Mouse (Mus musculus): ENCODE results near the gene Sdk1. TPM values are rescaled to one million over a fixed set of nuclear protein-coding genes. Genes with fewer than 3 reads are reported as not detected.
"Not testable (repeated sequence)": the region's sequence is repeated elsewhere in the genome, so short reads cannot be mapped to it uniquely, and the experiment has no call there.

Gene Sdk1
- polyA plus RNA-seq, 1 experiment from 2014 or later, result 0.93 TPM

GRCm38 (mm10) chr5:141625401-141625800 is 384.1 kb downstream of the Sdk1 start:
- no peak overlapping the region for H3K9ac ChIP-seq (ENCODE audit: low read length)
- DNase-seq (ENCODE audit: low spot score, missing footprints) (no peak), ATAC-seq (ENCODE audit: low FRiP score) (no peak)
- H3K36me3 ChIP-seq (ENCODE audit: control insufficient read depth, insufficient read depth, low read length), result no peaks in the 10 kb centered on the region
- no peak overlapping the region for H3K4me2 ChIP-seq
- no peaks in the 10 kb centered on the region for H3K9me3 ChIP-seq (ENCODE audit: control insufficient read depth, low read length)
- H3K27me3 ChIP-seq (ENCODE audit: control insufficient read depth, insufficient read depth, low read length), result no peaks in the 10 kb centered on the region
- 85% methylated on average over 4 of the region's 4 CpGs for WGBS
- H3K4me1 ChIP-seq (ENCODE audit: control insufficient read depth, insufficient read depth, low read length), result no peaks in the 10 kb centered on the region
- no peak overlapping the region for H3K4me3 ChIP-seq (ENCODE audit: low read depth, low read length)
- no peak overlapping the region for H3K27ac ChIP-seq (ENCODE audit: low read depth, low read length)

DNA sequence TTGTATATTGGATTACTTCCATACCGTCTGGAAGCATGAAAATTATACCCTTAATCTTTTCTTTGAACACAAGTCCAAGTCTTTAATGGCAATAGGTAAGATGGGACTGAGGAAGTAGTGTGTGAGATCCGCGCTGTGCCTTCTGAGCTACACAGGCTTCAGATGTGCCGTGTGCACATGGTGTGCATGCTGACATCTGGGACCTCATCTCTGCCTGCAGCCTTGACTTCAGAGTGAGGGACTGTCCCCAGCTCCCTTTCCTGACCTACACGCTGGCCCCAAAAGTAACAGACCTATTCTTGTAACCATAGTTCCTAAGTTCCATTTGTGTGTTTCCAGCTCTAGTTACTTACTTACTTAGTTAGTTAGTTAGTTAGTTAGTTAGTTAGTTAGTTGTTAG is 390.4 kb downstream of the Sdk1 start:
- no peaks in the 10 kb centered on the region for H3K4me1 ChIP-seq (ENCODE audit: control insufficient read depth, insufficient read depth, low read length)

GRCm38 (mm10) chr5:141633271-141633670 is 392.0 kb downstream of the Sdk1 start:
- Histone ChIP-seq H3K27ac (ENCODE audit: low read depth, low read length) (no peak overlapping the region), H3K9me3 (ENCODE audit: control insufficient read depth, low read length) (no peaks in the 10 kb centered on the region), H3K4me2 (no peak overlapping the region), H3K4me1 (ENCODE audit: control insufficient read depth, insufficient read depth, low read length) (no peaks in the 10 kb centered on the region), H3K36me3 (ENCODE audit: control insufficient read depth, insufficient read depth, low read length) (no peaks in the 10 kb centered on the region), H3K4me3 (ENCODE audit: low read depth, low read length) (no peak overlapping the region), H3K9ac (ENCODE audit: low read length) (no peak overlapping the region), H3K27me3 (ENCODE audit: control insufficient read depth, insufficient read depth, low read length) (no peaks in the 10 kb centered on the region)
- 72% methylated on average over 4 of the region's 4 CpGs for WGBS
- ATAC-seq (ENCODE audit: low FRiP score) (no peak), DNase-seq (ENCODE audit: low spot score, missing footprints) (no peak)

More for the DNA sequence above, 390.4 kb downstream of the Sdk1 start:
- Histone ChIP-seq H3K4me3 (ENCODE audit: low read depth, low read length) (no peak overlapping the region), H3K27ac (ENCODE audit: low read depth, low read length) (no peak overlapping the region), H3K9me3 (ENCODE audit: control insufficient read depth, low read length) (no peaks in the 10 kb centered on the region), H3K4me2 (no peak overlapping the region), H3K27me3 (ENCODE audit: control insufficient read depth, insufficient read depth, low read length) (no peaks in the 10 kb centered on the region), H3K9ac (ENCODE audit: low read length) (no peak overlapping the region), H3K36me3 (ENCODE audit: control insufficient read depth, insufficient read depth, low read length) (no peaks in the 10 kb centered on the region)
- no peak for ATAC-seq (ENCODE audit: low FRiP score)
- DNase-seq (ENCODE audit: low spot score, missing footprints), result no peak
- 88% methylated on average over 5 of the region's 5 CpGs for WGBS

DNA sequence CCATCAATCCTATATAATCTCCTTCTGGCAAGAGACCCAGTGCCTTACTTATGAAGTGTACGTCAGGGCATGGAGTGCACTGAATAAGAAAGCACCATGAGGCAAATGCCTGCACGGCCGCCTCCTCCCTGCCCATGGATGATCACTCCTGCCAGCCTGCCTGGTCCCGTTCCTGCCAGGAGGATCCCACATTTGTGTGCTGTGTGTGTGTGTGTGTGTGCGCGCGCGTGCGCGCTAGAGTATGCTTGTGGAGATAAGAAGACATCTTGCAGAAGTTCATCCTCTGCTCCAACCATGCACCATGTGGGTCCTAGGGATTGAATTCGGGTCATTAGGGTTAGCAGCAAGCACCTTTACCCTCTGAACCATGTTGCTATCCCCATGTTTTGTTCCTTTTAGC is 395.1 kb downstream of the Sdk1 start:
- DNase-seq (ENCODE audit: low spot score, missing footprints) (no peak), ATAC-seq (ENCODE audit: low FRiP score) (no peak)
- no peak overlapping the region for H3K27ac ChIP-seq (ENCODE audit: low read depth, low read length)
- no peaks in the 10 kb centered on the region for H3K27me3 ChIP-seq (ENCODE audit: control insufficient read depth, insufficient read depth, low read length)
- H3K9me3 ChIP-seq (ENCODE audit: control insufficient read depth, low read length), result no peaks in the 10 kb centered on the region
- H3K4me2 ChIP-seq, result no peak overlapping the region
- no peaks in the 10 kb centered on the region for H3K36me3 ChIP-seq (ENCODE audit: control insufficient read depth, insufficient read depth, low read length)
- 91% methylated on average over 11 of the region's 11 CpGs for WGBS
- no peak overlapping the region for H3K9ac ChIP-seq (ENCODE audit: low read length)
- no peaks in the 10 kb centered on the region for H3K4me1 ChIP-seq (ENCODE audit: control insufficient read depth, insufficient read depth, low read length)
- H3K4me3 ChIP-seq (ENCODE audit: low read depth, low read length), result no peak overlapping the region

DNA sequence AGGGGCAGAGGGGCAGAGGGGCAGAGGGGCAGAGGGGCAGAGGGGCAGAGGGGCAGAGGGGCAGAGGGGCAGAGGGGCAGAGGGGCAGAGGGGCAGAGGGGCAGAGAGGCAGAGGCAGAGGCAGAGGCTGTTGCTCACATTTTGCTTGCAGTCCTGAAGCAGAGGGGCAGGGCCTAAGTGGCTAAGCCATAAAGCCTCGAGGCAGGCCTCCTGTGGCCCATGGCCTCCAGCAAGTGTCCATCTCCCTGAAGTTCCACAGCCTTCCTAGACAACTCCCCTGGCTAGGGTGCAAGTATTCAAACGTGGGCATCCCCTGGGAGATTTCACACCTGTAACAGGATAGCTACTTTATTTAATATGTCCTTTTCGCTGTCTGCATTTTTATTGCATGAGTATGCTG is 395.8 kb downstream of the Sdk1 start:
- not testable (repeated sequence) for ATAC-seq (ENCODE audit: low FRiP score); H3K4me2 ChIP-seq; H3K27me3 ChIP-seq (ENCODE audit: control insufficient read depth, insufficient read depth, low read length); H3K27ac ChIP-seq (ENCODE audit: low read depth, low read length); H3K9ac ChIP-seq (ENCODE audit: low read length); H3K4me1 ChIP-seq (ENCODE audit: control insufficient read depth, insufficient read depth, low read length); DNase-seq (ENCODE audit: low spot score, missing footprints); H3K9me3 ChIP-seq (ENCODE audit: control insufficient read depth, low read length); H3K36me3 ChIP-seq (ENCODE audit: control insufficient read depth, insufficient read depth, low read length); H3K4me3 ChIP-seq (ENCODE audit: low read depth, low read length)
- WGBS, result 72% methylated on average over 3 of the region's 3 CpGs

GRCm38 (mm10) chr5:141645671-141646070 is 404.4 kb downstream of the Sdk1 start:
- Histone ChIP-seq H3K27me3 (ENCODE audit: control insufficient read depth, insufficient read depth, low read length) (no peaks in the 10 kb centered on the region), H3K27ac (ENCODE audit: low read depth, low read length) (no peak overlapping the region), H3K4me1 (ENCODE audit: control insufficient read depth, insufficient read depth, low read length) (no peaks in the 10 kb centered on the region), H3K36me3 (ENCODE audit: control insufficient read depth, insufficient read depth, low read length) (no peaks in the 10 kb centered on the region), H3K4me2 (no peak overlapping the region), H3K4me3 (ENCODE audit: low read depth, low read length) (no peak overlapping the region), H3K9me3 (ENCODE audit: control insufficient read depth, low read length) (no peaks in the 10 kb centered on the region), H3K9ac (ENCODE audit: low read length) (no peak overlapping the region)
- 85% methylated on average over 5 of the region's 5 CpGs for WGBS
- ATAC-seq (ENCODE audit: low FRiP score) (no peak), DNase-seq (ENCODE audit: low spot score, missing footprints) (no peak)

GRCm38 (mm10) chr5:141646621-141647020 is 405.3 kb downstream of the Sdk1 start:
- no peaks in the 10 kb centered on the region for H3K9me3 ChIP-seq (ENCODE audit: control insufficient read depth, low read length)
- WGBS, result 73% methylated on average over 2 of the region's 2 CpGs
- H3K4me1 ChIP-seq (ENCODE audit: control insufficient read depth, insufficient read depth, low read length), result no peaks in the 10 kb centered on the region
- H3K27ac ChIP-seq (ENCODE audit: low read depth, low read length), result no peak overlapping the region
- no peak overlapping the region for H3K4me2 ChIP-seq
- H3K36me3 ChIP-seq (ENCODE audit: control insufficient read depth, insufficient read depth, low read length), result no peaks in the 10 kb centered on the region
- H3K9ac ChIP-seq (ENCODE audit: low read length), result no peak overlapping the region
- H3K4me3 ChIP-seq (ENCODE audit: low read depth, low read length), result no peak overlapping the region
- no peak for DNase-seq (ENCODE audit: low spot score, missing footprints)
- ATAC-seq (ENCODE audit: low FRiP score), result no peak
- no peaks in the 10 kb centered on the region for H3K27me3 ChIP-seq (ENCODE audit: control insufficient read depth, insufficient read depth, low read length)

DNA sequence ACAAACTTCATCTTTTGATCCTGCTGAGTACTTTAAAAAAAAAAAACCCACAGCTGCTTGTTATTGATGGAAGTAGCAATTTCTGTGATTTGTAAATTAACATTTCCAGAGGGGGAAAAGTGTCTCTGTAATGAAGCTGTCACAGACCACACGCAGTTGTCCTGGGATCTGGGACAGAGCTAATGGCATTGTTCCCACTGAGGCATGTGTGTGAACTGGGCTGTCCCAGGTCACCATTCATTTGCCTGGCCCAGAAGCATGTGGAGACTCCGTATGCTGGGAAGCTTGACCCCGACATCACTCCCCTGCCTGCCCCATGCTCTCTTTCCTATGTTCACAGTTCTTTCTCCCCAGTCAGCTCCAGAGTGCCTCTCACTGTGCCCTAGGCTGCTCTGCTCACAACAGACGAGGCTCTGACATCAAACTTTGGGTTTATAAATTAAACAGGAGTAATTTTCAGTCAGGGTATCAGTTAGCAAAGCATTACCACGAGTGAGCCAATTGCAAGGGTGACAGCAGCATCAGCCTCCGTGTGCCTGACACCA is 408.6 kb downstream of the Sdk1 start:
- H3K27me3 ChIP-seq (ENCODE audit: control insufficient read depth, insufficient read depth, low read length), result no peaks in the 10 kb centered on the region
- DNase-seq (ENCODE audit: low spot score, missing footprints), result no peak
- ATAC-seq (ENCODE audit: low FRiP score), result no peak

DNA sequence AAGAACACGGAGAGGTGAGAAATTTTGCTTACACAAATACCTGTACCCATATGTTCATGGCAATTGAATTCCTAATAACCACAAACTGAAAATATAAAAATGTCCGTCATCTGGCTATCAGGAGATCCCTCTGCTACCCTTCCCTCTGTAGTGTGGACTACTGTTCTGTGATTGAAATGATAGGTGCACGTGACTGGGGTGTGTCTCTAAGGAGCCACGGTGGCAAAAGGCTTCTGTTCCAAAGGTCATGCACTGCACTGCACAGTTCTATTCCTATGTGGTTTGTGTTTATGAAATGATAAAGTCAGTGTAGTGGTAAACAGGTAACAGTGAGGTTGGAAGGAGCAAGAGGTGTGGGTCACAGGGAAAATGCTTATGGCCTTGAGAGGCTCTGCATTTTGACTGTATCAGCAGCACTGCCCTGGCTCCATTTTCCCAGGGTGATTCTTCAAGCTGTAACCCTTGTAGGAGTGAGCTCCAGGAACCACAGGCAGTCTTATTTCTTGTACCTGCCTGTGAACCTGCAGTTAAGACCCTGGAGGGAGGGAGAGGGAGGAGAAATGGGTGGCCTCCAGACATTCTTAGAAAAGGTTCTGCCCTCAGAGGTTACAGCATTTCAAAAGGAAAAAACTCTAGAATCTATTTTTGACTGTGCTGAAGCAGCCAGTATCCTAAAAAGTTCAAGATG is 410.5 kb downstream of the Sdk1 start:
- H3K4me2 ChIP-seq, result no peak overlapping the region
- WGBS, result 91% methylated on average over 4 of the region's 4 CpGs
- no peaks in the 10 kb centered on the region for H3K36me3 ChIP-seq (ENCODE audit: control insufficient read depth, insufficient read depth, low read length)
- no peaks in the 10 kb centered on the region for H3K9me3 ChIP-seq (ENCODE audit: control insufficient read depth, low read length)
- no peaks in the 10 kb centered on the region for H3K4me1 ChIP-seq (ENCODE audit: control insufficient read depth, insufficient read depth, low read length)
- DNase-seq (ENCODE audit: low spot score, missing footprints) (no peak), ATAC-seq (ENCODE audit: low FRiP score) (no peak)
- no peaks in the 10 kb centered on the region for H3K27me3 ChIP-seq (ENCODE audit: control insufficient read depth, insufficient read depth, low read length)
- no peak overlapping the region for H3K4me3 ChIP-seq (ENCODE audit: low read depth, low read length)
- H3K9ac ChIP-seq (ENCODE audit: low read length), result no peak overlapping the region
- H3K27ac ChIP-seq (ENCODE audit: low read depth, low read length), result no peak overlapping the region

More for the DNA sequence above, 408.6 kb downstream of the Sdk1 start:
- Histone ChIP-seq H3K4me3 (ENCODE audit: low read depth, low read length) (no peak overlapping the region), H3K9me3 (ENCODE audit: control insufficient read depth, low read length) (no peaks in the 10 kb centered on the region), H3K27ac (ENCODE audit: low read depth, low read length) (no peak overlapping the region), H3K36me3 (ENCODE audit: control insufficient read depth, insufficient read depth, low read length) (no peaks in the 10 kb centered on the region), H3K9ac (ENCODE audit: low read length) (no peak overlapping the region), H3K4me1 (ENCODE audit: control insufficient read depth, insufficient read depth, low read length) (no peaks in the 10 kb centered on the region), H3K4me2 (no peak overlapping the region)
- WGBS, result 67% methylated on average over 6 of the region's 6 CpGs
